Mouse (Mus musculus): ENCODE data around the gene Ppl.

- TF ChIP-seq POLR2AphosphoS2 (IDR thresholded peaks at IDR 0.05; ENCODE audit: insufficient read length, low read depth) (no peak), POLR2A (IDR thresholded peaks at IDR 0.05; ENCODE audit: insufficient read length, low read depth) (no peak), E2F4 (IDR thresholded peaks at IDR 0.05; ENCODE audit: insufficient read depth) (no peak), SRF (IDR thresholded peaks at IDR 0.05; ENCODE audit: control insufficient read depth, insufficient read length, low read depth) (no peak), MAX (IDR thresholded peaks at IDR 0.05; ENCODE audit: low read depth) (no peak), MYOG (IDR thresholded peaks at IDR 0.05; ENCODE audit: control insufficient read depth in 1 of 3, insufficient read depth in 1 of 3, insufficient read length in 2 of 3, low read depth in 2 of 3) (no peak)
These were observed 2.0 kb downstream of the Ppl start for GRCm38 (mm10) chr16:5130196-5130595.

Data from myocyte (in vitro differentiated cells).